Mouse (Mus musculus) CH12.LX (cell line): ENCODE data around the gene Lgi1. TPM values are rescaled to one million over a fixed set of nuclear protein-coding genes. Genes with fewer than 3 reads are reported as not detected.
A peak's percentile ranks its signal among the peaks of the same experiment; 100 is the strongest.

ENCODE experiments used
- DNase-seq: peaks from one replicate; pipeline ENCODE4 v3.0.0-alpha.2; 2013; ENCODE audit errors: extremely low read depth
- H3K27ac ChIP-seq: 2 replicates; pipeline ENCODE4 v1.5.1; 2012; ENCODE audit warnings: low read depth, mild to moderate bottlenecking, control low read depth, moderate library complexity; ENCODE audit not compliant: insufficient read depth
- H3K27me3 ChIP-seq: replicated peaks from 2 replicates; pipeline ENCODE3; 2012; ENCODE audit warnings: inconsistent platforms
- H3K36me3 ChIP-seq, 2 experiments: replicated peaks in 1 of 2; 2 replicates each; pipeline versions ENCODE3 to v1.6.1; 2012; ENCODE audit warnings: inconsistent platforms in 1 of 2, low read length in 1 of 2, mild to moderate bottlenecking in 1 of 2, mixed read lengths in 1 of 2, moderate library complexity in 1 of 2; ENCODE audit not compliant: control insufficient read depth in 1 of 2, insufficient read depth in 1 of 2
- H3K4me1 ChIP-seq, 2 experiments: 2 replicates each; pipeline ENCODE4 v1.6.1; 2012; ENCODE audit warnings: inconsistent platforms in 1 of 2, moderate library complexity in 1 of 2; ENCODE audit not compliant: insufficient read depth in 2 of 2, control insufficient read depth in 1 of 2
- H3K4me2 ChIP-seq: 2 replicates; pipeline ENCODE4 v1.6.1; 2012; ENCODE audit warnings: low read depth, mild to moderate bottlenecking, control low read depth; ENCODE audit not compliant: poor library complexity, insufficient read depth, severe bottlenecking
- H3K4me3 ChIP-seq, 3 experiments: fragments of 150-350 bp in 1 of 3; sonication (generic) in 1 of 3; replicated peaks in 1 of 3; 2 replicates each; pipeline versions ENCODE3 to v1.5.1; 2011 to 2012; ENCODE audit warnings: low read depth in 2 of 3, low read length in 2 of 3, mild to moderate bottlenecking in 2 of 3, moderate library complexity in 2 of 3, control low read depth in 1 of 3, improper control_type of control experiment in 1 of 3, inconsistent platforms in 1 of 3, mixed read lengths in 1 of 3; ENCODE audit not compliant: poor library complexity in 1 of 3
- H3K79me2 ChIP-seq: replicated peaks from 2 replicates; pipeline ENCODE4 v1.6.1; 2012; ENCODE audit warnings: mild to moderate bottlenecking, moderate library complexity; ENCODE audit not compliant: control insufficient read depth, poor library complexity, insufficient read depth, severe bottlenecking; ENCODE audit errors: extremely low read depth
- H3K9ac ChIP-seq: 2 replicates; pipeline ENCODE4 v1.6.1; 2012; ENCODE audit warnings: low read depth, mild to moderate bottlenecking, control low read depth, moderate library complexity; ENCODE audit not compliant: insufficient read depth
- H3K9me3 ChIP-seq: replicated peaks from 2 replicates; pipeline ENCODE3; 2012; ENCODE audit warnings: low read length, inconsistent platforms, mixed read lengths
- BHLHE40 ChIP-seq: IDR thresholded peaks from 2 replicates; pipeline ENCODE4 v1.6.1; 2011; ENCODE audit warnings: mild to moderate bottlenecking, low read depth, low read length, improper control_type of control experiment
- E2F4 ChIP-seq: IDR thresholded peaks from 2 replicates; pipeline ENCODE4 v1.6.1; 2011; ENCODE audit warnings: low read depth, low read length, improper control_type of control experiment; ENCODE audit not compliant: insufficient replicate concordance
- GABPA ChIP-seq: IDR thresholded peaks from 2 replicates; pipeline ENCODE4 v1.6.1; 2012; ENCODE audit warnings: low read depth, low read length, improper control_type of control experiment, inconsistent platforms; ENCODE audit not compliant: insufficient replicate concordance
- HCFC1 ChIP-seq: IDR thresholded peaks from 2 replicates; pipeline ENCODE4 v1.6.1; 2012; ENCODE audit warnings: low read depth, mild to moderate bottlenecking, inconsistent platforms, low read length, improper control_type of control experiment
- IRF4 ChIP-seq: IDR thresholded peaks from 2 replicates; pipeline ENCODE4 v1.6.1; 2014; ENCODE audit warnings: low read depth, mild to moderate bottlenecking, inconsistent platforms, low read length, improper control_type of control experiment
- JUN ChIP-seq: IDR thresholded peaks from 2 replicates; pipeline ENCODE4 v1.6.1; 2011; ENCODE audit warnings: low read depth, mild to moderate bottlenecking, low read length, improper control_type of control experiment, moderate library complexity; ENCODE audit not compliant: insufficient read depth
- KAT2A ChIP-seq: IDR thresholded peaks from 2 replicates; pipeline ENCODE4 v1.6.1; 2012; ENCODE audit warnings: low read length, improper control_type of control experiment, inconsistent platforms; ENCODE audit not compliant: insufficient replicate concordance
- MAX ChIP-seq: IDR thresholded peaks from 2 replicates; pipeline ENCODE4 v1.6.1; 2011; ENCODE audit warnings: low read length, improper control_type of control experiment
- MEF2A ChIP-seq: IDR thresholded peaks from 2 replicates; pipeline ENCODE4 v1.6.1; 2014; ENCODE audit warnings: low read depth, mild to moderate bottlenecking, inconsistent platforms, low read length, improper control_type of control experiment, borderline replicate concordance
- MYC ChIP-seq: IDR thresholded peaks from 2 replicates; pipeline ENCODE4 v1.6.1; 2011; ENCODE audit warnings: low read depth, mild to moderate bottlenecking, improper control_type of control experiment, low read length
- NRF1 ChIP-seq: IDR thresholded peaks from 2 replicates; pipeline ENCODE4 v1.6.1; 2014; ENCODE audit warnings: low read depth, mild to moderate bottlenecking, inconsistent platforms, low read length, improper control_type of control experiment, moderate library complexity
- POLR2A ChIP-seq: IDR thresholded peaks from 2 replicates; pipeline ENCODE4 v1.6.1; 2011; ENCODE audit warnings: low read depth, mild to moderate bottlenecking, improper control_type of control experiment, low read length
- POLR2AphosphoS2 ChIP-seq: IDR thresholded peaks from 2 replicates; pipeline ENCODE4 v1.6.1; 2011; ENCODE audit warnings: low read depth, low read length, improper control_type of control experiment
- RCOR1 ChIP-seq: conservative IDR thresholded peaks from 2 replicates; pipeline ENCODE4 v1.6.1; 2012; ENCODE audit warnings: low read depth, mild to moderate bottlenecking, inconsistent platforms, low read length, improper control_type of control experiment
- USF1 ChIP-seq: IDR thresholded peaks from 2 replicates; pipeline ENCODE4 v1.6.1; 2014; ENCODE audit warnings: low read depth, mild to moderate bottlenecking, inconsistent platforms, low read length, improper control_type of control experiment
- USF2 ChIP-seq: conservative IDR thresholded peaks from 2 replicates; pipeline ENCODE4 v1.6.1; 2011; ENCODE audit warnings: low read depth, low read length, improper control_type of control experiment
- ZC3H11A ChIP-seq: IDR thresholded peaks from 2 replicates; pipeline ENCODE4 v1.6.1; 2012; ENCODE audit warnings: low read depth, mild to moderate bottlenecking, inconsistent platforms, low read length, improper control_type of control experiment
- ZKSCAN1 ChIP-seq: IDR thresholded peaks from 2 replicates; pipeline ENCODE4 v1.6.1; 2012; ENCODE audit warnings: low read depth, inconsistent platforms, low read length, improper control_type of control experiment, borderline replicate concordance
- ZNF384 ChIP-seq: IDR thresholded peaks from 2 replicates; pipeline ENCODE4 v1.6.1; 2012; ENCODE audit warnings: low read depth, low read length, improper control_type of control experiment, inconsistent platforms
- dilution Hi-C: fragments of 300-500 bp; cut with MboI; formaldehyde crosslinking; loops from 2 replicates; pipeline ENCODE4 v1.14.3; 2020; ENCODE audit warnings: low sequenced_read_pairs; ENCODE audit not compliant: extremely low pct_unique_long_range_greater_than_20kb, extremely low pct_ligation_motif_present
- in situ Hi-C: fragments of 300-500 bp; cut with MboI; formaldehyde crosslinking; loops from 3 replicates; pipeline ENCODE4 v1.14.3; 2019; ENCODE audit warnings: low sequenced_read_pairs, low pct_ligation_motif_present, low pct_unique_long_range_greater_than_20kb, mixed read lengths
- polyA plus RNA-seq: library from polyadenylated mRNA; unstranded; fragments of >175 nt; gene quantifications from 2 replicates; pipeline ENCODE4 v1.2.1, GENCODE M21; 2012; ENCODE audit warnings: low read depth; ENCODE audit not compliant: insufficient read length
- total RNA-seq, 2 experiments: library from RNA; depleted of rRNA; stranded (reverse); fragments of 300-350 nt in 1 of 2; fragments of >200 nt in 1 of 2; gene quantifications; 2 replicates each; pipeline ENCODE4 v1.2.3; 2012 to 2014

The Lgi1 gene
- total RNA-seq (2012; rRNA removed) (0.04 TPM in 1 of 2 replicates, not detected in the other), total RNA-seq (2014; rRNA removed) (0.11 and 0.20 TPM in 2 replicates), polyA plus RNA-seq (0.30 TPM in 1 of 2 replicates, not detected in the other)

GRCm38 (mm10) chr19:38264505-38265500 is at the start of gene Lgi1:
TSS of gene Lgi1 (plus strand) at chr19:38264536.
- H3K27ac ChIP-seq: no peak within 1 kb of the TSS
- H3K4me2 ChIP-seq: peak within 1 kb of the TSS; percentile 79
- H3K27me3 ChIP-seq: no peaks in the 10 kb centered on the region
- H3K4me1 ChIP-seq: peaks cover 3 to 30% of the 10 kb centered on the region in 2 experiments; a peak in 3 of 4 replicates
- DNase-seq: no peak
- dilution Hi-C loops: no loop called here
- TF ChIP-seq E2F4: no peak
- no peak for TF ChIP-seq POLR2AphosphoS2
- peak; percentile 77 for TF ChIP-seq ZNF384
- TF ChIP-seq, all 38 proteins: peak for 1
- in situ Hi-C loops: no loop called here
- no peak within 1 kb of the TSS for H3K4me3 ChIP-seq
- H3K9me3 ChIP-seq: no peaks in the 10 kb centered on the region
- no peaks in the 10 kb centered on the region for H3K36me3 ChIP-seq
- H3K79me2 ChIP-seq: no peaks in the 10 kb centered on the region
- no peak within 1 kb of the TSS for H3K9ac ChIP-seq

- TF ChIP-seq ZC3H11A (no peak), USF2 (no peak), HCFC1 (no peak), MEF2A (no peak), USF1 (no peak), GABPA (no peak), MAX (no peak), MYC (no peak), NRF1 (no peak), RCOR1 (no peak), BHLHE40 (no peak), ZKSCAN1 (no peak), POLR2AphosphoS2 (no peak), KAT2A (no peak), IRF4 (no peak), JUN (no peak), POLR2A (no peak)
- peaks cover 7 to 63% of the 10 kb centered on the region in 2 experiments for H3K36me3 ChIP-seq
- H3K4me1 ChIP-seq: peaks cover 0 to 15% of the 10 kb centered on the region in 2 experiments; a peak in 2 of 4 replicates
- dilution Hi-C loops (no loop called here), in situ Hi-C loops (no loop called here)
- H3K9ac ChIP-seq: no peak overlapping the region
- no peak for DNase-seq
- no peaks in the 10 kb centered on the region; the same call in 1 of the 2 replicates for H3K79me2 ChIP-seq
- no peaks in the 10 kb centered on the region for H3K9me3 ChIP-seq
- H3K4me2 ChIP-seq: no peak overlapping the region
- no peak overlapping the region for H3K27ac ChIP-seq
- H3K4me3 ChIP-seq: no peak overlapping the region
- H3K27me3 ChIP-seq: no peaks in the 10 kb centered on the region
These were observed 46.6 kb upstream of the Lgi1 start for GRCm38 (mm10) chr19:38217696-38218095.
